Mouse (Mus musculus) layer of hippocampus, adult 2 months (tissue): ENCODE measurements at regions not wholly inside any gene's neighbourhood (a gene's known extent, or its start where the extent isn't known, plus 50 kb on each side); places are given as distances from the start of the nearest gene placed in this dataset.

Source experiments
- DNase-seq, 2 experiments: peaks; one replicate each; pipeline ENCODE4 v3.0.0; 2022; ENCODE audit warnings: low spot score in 2 of 2
- H3K27ac ChIP-seq: fragments of 200-600 bp; 2 replicates; pipeline ENCODE4 v1.8.1; 2022
- H3K4me3 ChIP-seq: fragments of 200-600 bp; 2 replicates; pipeline ENCODE4 v1.8.1; 2022; ENCODE audit warnings: mild to moderate bottlenecking
- CTCF ChIP-seq: fragments of 200-600 bp; conservative IDR thresholded peaks from 2 replicates; pipeline ENCODE4 v1.8.1; 2022; ENCODE audit warnings: antibody characterized with exemption, mild to moderate bottlenecking, moderate library complexity

GRCm38 (mm10) chr11:18408071-18408752 is 454.5 kb upstream of the Etaa1 start:
- TF ChIP-seq CTCF = no peak
- no peak overlapping the region for H3K27ac ChIP-seq
- no peak for DNase-seq
- no peak overlapping the region for H3K4me3 ChIP-seq

- no peak overlapping the region for H3K4me3 ChIP-seq
- DNase-seq = no peak
- H3K27ac ChIP-seq = no peak overlapping the region
- peak; percentile 41 for TF ChIP-seq CTCF
These were observed 445.9 kb upstream of the Etaa1 start for GRCm38 (mm10) chr11:18399561-18399960.

DNA sequence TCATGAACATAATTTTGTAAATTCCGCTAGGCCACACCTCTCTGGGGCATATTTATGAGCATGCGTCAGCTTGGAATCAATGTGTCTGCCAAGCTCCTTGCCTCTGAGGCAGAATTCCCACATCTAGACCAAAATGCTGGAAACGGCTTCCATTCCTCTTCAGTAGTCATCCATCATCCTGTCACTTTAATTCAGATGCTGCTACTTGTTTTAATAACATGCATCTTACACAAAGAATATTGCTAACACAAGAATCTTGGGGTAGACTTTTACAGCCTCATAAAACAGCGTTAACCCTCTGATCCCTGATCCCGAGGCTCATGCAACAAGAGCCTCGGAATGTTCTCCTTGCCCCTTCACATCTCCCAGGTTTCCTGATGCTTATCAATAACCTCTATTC is 442.7 kb upstream of the Etaa1 start:
- no peak for TF ChIP-seq CTCF
- no peak overlapping the region for H3K4me3 ChIP-seq
- DNase-seq = no peak
- H3K27ac ChIP-seq = no peak overlapping the region

DNA sequence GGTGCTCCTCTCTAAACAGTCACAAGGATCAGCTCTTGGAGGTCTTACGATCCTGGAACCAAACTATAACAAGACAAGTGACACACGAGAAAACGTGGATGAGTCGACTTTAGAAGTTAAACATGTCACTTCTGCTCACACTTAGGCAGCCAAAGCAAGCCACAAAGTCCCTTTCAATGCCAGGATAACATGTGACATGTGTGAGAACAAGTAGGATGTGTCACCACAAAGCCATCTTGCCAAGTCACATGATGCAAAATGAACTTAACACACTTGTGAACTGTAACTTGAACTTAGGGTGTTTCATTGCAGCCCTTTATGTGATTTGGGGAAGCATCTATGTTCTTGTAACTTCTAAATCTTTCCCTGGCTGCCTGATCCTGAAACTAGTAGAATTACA is 442.0 kb upstream of the Etaa1 start:
- no peak for TF ChIP-seq CTCF
- no peak overlapping the region for H3K4me3 ChIP-seq
- H3K27ac ChIP-seq = no peak overlapping the region
- no peak for DNase-seq

GRCm38 (mm10) chr11:18372813-18373332 is 419.2 kb upstream of the Etaa1 start:
- H3K4me3 ChIP-seq = no peak overlapping the region
- no peak for DNase-seq
- TF ChIP-seq CTCF = no peak

DNA sequence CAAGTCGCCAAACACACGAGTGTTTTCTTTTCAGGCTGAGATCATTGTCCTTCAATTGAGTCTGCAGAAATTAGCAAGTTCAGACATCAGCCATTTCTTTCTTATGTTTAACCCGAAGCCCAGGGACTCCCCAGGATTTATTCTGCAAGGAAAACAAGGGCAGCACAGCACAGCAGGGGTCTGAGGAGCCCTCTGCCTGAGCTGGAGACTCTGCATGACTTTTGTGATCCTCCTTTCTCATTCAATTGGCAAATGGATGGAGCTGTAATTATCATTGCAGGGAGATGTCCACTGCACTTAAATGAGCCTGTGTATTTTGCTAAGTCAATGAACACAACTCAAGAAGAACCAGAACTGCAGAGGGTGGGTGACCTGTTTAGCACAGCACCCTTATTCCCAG is 417.6 kb upstream of the Etaa1 start:
- H3K4me3 ChIP-seq = no peak overlapping the region
- DNase-seq = no peak
- TF ChIP-seq CTCF = no peak
- no peak overlapping the region for H3K27ac ChIP-seq

More at GRCm38 (mm10) chr11:18372813-18373332, 419.2 kb upstream of the Etaa1 start:
- no peak overlapping the region for H3K27ac ChIP-seq

GRCm38 (mm10) chr11:18370861-18371260 is 417.2 kb upstream of the Etaa1 start:
- Histone ChIP-seq H3K27ac (no peak overlapping the region), H3K4me3 (no peak overlapping the region)
- DNase-seq = no peak
- peak; percentile 45 for TF ChIP-seq CTCF

DNA sequence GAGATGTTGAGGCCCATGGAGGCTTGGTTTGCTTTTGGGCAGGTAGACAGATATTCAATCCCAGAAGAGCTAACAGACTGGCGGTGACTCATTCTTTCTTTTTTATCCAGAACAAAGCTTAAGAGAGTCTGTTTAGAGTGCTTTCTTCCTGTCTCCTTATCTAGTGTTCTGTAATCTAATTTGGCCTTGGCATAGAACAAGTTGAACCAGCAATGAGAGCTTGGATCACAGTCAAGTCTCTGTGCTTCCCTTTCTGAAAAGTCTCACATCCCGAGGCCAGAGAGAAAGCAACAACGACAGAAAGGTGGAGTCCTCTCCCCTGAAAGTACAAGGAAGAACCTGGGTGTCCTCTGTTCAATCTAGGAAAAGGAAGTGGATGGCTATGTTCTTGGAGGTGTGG is 401.2 kb upstream of the Etaa1 start:
- no peak for DNase-seq
- Histone ChIP-seq H3K4me3 (no peak overlapping the region), H3K27ac (no peak overlapping the region)
- no peak for TF ChIP-seq CTCF

- TF ChIP-seq CTCF = no peak
- H3K27ac ChIP-seq = no peak overlapping the region
- H3K4me3 ChIP-seq = no peak overlapping the region
- no peak for DNase-seq
These were observed 400.5 kb upstream of the Etaa1 start for GRCm38 (mm10) chr11:18354156-18354555.

DNA sequence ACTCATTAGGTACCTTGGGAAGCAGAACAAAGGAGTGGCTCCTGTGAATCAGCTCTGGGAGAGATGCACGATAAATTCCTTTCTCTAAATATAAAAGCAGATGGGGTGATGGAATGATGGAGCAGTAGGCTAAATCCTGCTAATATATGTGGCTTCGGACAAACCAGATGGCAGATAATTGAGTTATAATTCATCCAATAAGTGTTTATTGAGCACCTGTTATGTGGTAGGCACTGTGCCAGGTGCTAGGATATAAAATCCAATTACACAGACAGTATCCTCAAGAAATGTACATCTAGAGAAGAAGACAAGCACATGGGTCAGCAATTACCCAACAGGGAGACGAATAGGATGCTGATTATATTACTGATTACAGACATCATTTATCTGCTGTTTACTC is 394.2 kb upstream of the Etaa1 start:
- no peak for TF ChIP-seq CTCF
- no peak for DNase-seq
- Histone ChIP-seq H3K27ac (no peak overlapping the region), H3K4me3 (no peak overlapping the region)

DNA sequence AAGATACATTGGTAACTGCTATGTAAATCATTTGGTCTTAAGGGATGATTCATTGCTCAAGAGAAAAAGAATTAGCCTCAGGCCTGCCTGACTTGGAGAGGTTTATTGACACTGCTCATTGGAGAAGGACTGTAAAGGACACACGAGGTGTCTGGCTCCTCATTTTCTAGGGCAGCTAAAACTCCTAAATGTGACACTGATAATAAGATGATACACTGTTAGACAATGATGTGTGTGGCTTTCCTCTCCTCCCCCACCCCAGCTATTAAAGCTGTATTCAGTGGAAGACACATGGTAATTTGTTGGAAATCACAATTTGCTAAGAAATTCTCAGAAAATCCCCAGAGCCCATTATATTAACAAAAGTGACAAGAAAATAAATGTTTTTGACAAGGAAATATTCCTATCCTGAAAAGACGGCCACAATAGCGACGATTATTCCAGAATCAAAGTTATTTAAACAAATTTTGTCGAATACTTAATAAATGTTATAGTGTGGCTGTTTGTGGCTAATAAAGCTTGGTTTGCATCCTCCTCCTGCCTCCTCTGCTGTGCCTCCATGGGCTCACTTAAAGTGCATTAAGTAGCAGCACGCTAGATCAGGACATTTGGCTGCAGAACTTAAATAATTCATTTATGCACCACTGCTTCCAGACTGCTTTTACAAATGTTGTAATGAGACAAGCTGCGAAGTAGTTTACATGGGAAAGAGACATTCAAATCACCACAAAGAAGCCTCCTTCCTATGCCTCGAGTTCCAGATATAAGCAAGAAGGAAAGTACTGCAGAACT is 360.0 kb upstream of the Etaa1 start:
- no peak overlapping the region for H3K4me3 ChIP-seq
- TF ChIP-seq CTCF = no peak
- DNase-seq = no peak
- H3K27ac ChIP-seq = no peak overlapping the region

- TF ChIP-seq CTCF = no peak
- Histone ChIP-seq H3K4me3 (no peak overlapping the region), H3K27ac (no peak overlapping the region)
- DNase-seq = no peak
These were observed 342.8 kb upstream of the Etaa1 start for GRCm38 (mm10) chr11:18296194-18297125.

DNA sequence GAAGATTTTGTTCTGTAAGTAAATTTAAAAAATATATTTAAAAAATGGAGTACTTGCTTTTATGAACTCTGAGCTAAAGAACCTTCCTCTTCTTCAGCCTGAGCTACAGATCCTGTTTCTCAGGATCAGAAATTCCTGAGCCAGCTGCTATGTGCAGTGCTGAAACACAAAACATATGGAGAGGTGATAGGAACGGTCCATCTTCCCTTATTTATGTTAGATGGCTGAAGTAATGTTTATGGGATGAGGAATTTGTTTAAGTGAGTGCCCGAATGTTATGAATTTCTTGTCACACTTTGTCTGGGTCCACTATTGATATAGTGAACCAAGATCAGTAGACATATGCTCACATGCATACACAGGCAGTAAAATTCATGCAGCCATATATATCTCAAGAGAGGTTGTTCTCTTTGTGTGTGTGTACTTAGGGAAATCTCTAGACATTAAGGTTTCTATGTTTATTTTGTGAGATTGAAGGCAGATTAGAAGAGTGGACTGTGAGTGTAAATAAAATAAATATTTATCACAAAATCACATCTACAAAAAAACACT is 325.0 kb upstream of the Etaa1 start:
- no peak for TF ChIP-seq CTCF
- no peak overlapping the region for H3K27ac ChIP-seq
- no peak overlapping the region for H3K4me3 ChIP-seq
- DNase-seq = no peak
